Mouse (Mus musculus): ENCODE results near the gene Tmem117. TPM values are rescaled to one million over a fixed set of nuclear protein-coding genes. Genes with fewer than 3 reads are reported as not detected.

Gene Tmem117
- polyA plus RNA-seq, 1 experiment: 4.6 TPM

- TF ChIP-seq CTCF (conservative IDR thresholded peaks at IDR 0.05; ENCODE audit: insufficient read depth, insufficient read length, low read depth, low read length): no peak
- TF ChIP-seq POLR2A (IDR thresholded peaks at IDR 0.05; ENCODE audit: low read depth, low read length): no peak
- no peak overlapping the region for H3K27ac ChIP-seq (ENCODE audit: insufficient read depth, low read depth, low read length)
- no peaks in the 10 kb centered on the region for H3K27me3 ChIP-seq (replicated peaks; ENCODE audit: control insufficient read depth, insufficient read depth, low read length)
- no peak for DNase-seq
- WGBS: 89% methylated on average over 17 of the region's 17 CpGs
- H3K4me1 ChIP-seq (ENCODE audit: control insufficient read depth, insufficient read depth, low read length): no peaks in the 10 kb centered on the region
- no peak overlapping the region for H3K4me3 ChIP-seq (ENCODE audit: insufficient read depth, low read depth, low read length)
- no peaks in the 10 kb centered on the region for H3K36me3 ChIP-seq (ENCODE audit: control insufficient read depth, insufficient read depth, low read length)
These were observed 507.0 kb downstream of the Tmem117 start for GRCm38 (mm10) chr15:95135926-95136609.

GRCm38 (mm10) chr15:95137018-95137810 is 508.2 kb downstream of the Tmem117 start:
- Histone ChIP-seq H3K36me3 (ENCODE audit: control insufficient read depth, insufficient read depth, low read length) (no peaks in the 10 kb centered on the region), H3K4me3 (ENCODE audit: insufficient read depth, low read depth, low read length) (no peak overlapping the region), H3K27ac (ENCODE audit: insufficient read depth, low read depth, low read length) (no peak overlapping the region), H3K4me1 (ENCODE audit: control insufficient read depth, insufficient read depth, low read length) (no peaks in the 10 kb centered on the region), H3K27me3 (replicated peaks; ENCODE audit: control insufficient read depth, insufficient read depth, low read length) (no peaks in the 10 kb centered on the region)
- 86% methylated on average over 10 of the region's 10 CpGs for WGBS
- no peak for TF ChIP-seq CTCF (conservative IDR thresholded peaks at IDR 0.05; ENCODE audit: insufficient read depth, insufficient read length, low read depth, low read length)
- TF ChIP-seq POLR2A (IDR thresholded peaks at IDR 0.05; ENCODE audit: low read depth, low read length): no peak
- no peak for DNase-seq

GRCm38 (mm10) chr15:95138709-95139409 is 509.8 kb downstream of the Tmem117 start:
- H3K27ac ChIP-seq (ENCODE audit: insufficient read depth, low read depth, low read length): no peak overlapping the region
- DNase-seq: no peak
- H3K4me3 ChIP-seq (ENCODE audit: insufficient read depth, low read depth, low read length): no peak overlapping the region
- TF ChIP-seq CTCF (conservative IDR thresholded peaks at IDR 0.05; ENCODE audit: insufficient read depth, insufficient read length, low read depth, low read length) (no peak), POLR2A (IDR thresholded peaks at IDR 0.05; ENCODE audit: low read depth, low read length) (no peak)
- no peaks in the 10 kb centered on the region for H3K4me1 ChIP-seq (ENCODE audit: control insufficient read depth, insufficient read depth, low read length)
- no peaks in the 10 kb centered on the region for H3K27me3 ChIP-seq (replicated peaks; ENCODE audit: control insufficient read depth, insufficient read depth, low read length)
- 66% methylated on average over 12 of the region's 12 CpGs for WGBS
- H3K36me3 ChIP-seq (ENCODE audit: control insufficient read depth, insufficient read depth, low read length): no peaks in the 10 kb centered on the region

GRCm38 (mm10) chr15:95144131-95144530 is 515.1 kb downstream of the Tmem117 start:
- 55% methylated on average over 2 of the region's 2 CpGs for WGBS

GRCm38 (mm10) chr15:95145118-95145517 is 516.1 kb downstream of the Tmem117 start:
- H3K27me3 ChIP-seq (replicated peaks; ENCODE audit: control insufficient read depth, insufficient read depth, low read length): no peaks in the 10 kb centered on the region
- H3K36me3 ChIP-seq (ENCODE audit: control insufficient read depth, insufficient read depth, low read length): no peaks in the 10 kb centered on the region
- no peak for DNase-seq
- TF ChIP-seq CTCF (conservative IDR thresholded peaks at IDR 0.05; ENCODE audit: insufficient read depth, insufficient read length, low read depth, low read length) (no peak), POLR2A (IDR thresholded peaks at IDR 0.05; ENCODE audit: low read depth, low read length) (no peak)
- no peaks in the 10 kb centered on the region for H3K4me1 ChIP-seq (ENCODE audit: control insufficient read depth, insufficient read depth, low read length)
- 91% methylated on average over 2 of the region's 2 CpGs for WGBS
- no peak overlapping the region for H3K4me3 ChIP-seq (ENCODE audit: insufficient read depth, low read depth, low read length)
- H3K27ac ChIP-seq (ENCODE audit: insufficient read depth, low read depth, low read length): no peak overlapping the region

More at GRCm38 (mm10) chr15:95144131-95144530, 515.1 kb downstream of the Tmem117 start:
- H3K4me3 ChIP-seq (ENCODE audit: insufficient read depth, low read depth, low read length): no peak overlapping the region
- H3K27ac ChIP-seq (ENCODE audit: insufficient read depth, low read depth, low read length): no peak overlapping the region
- no peaks in the 10 kb centered on the region for H3K36me3 ChIP-seq (ENCODE audit: control insufficient read depth, insufficient read depth, low read length)
- TF ChIP-seq POLR2A (IDR thresholded peaks at IDR 0.05; ENCODE audit: low read depth, low read length) (no peak), CTCF (conservative IDR thresholded peaks at IDR 0.05; ENCODE audit: insufficient read depth, insufficient read length, low read depth, low read length) (no peak)
- no peaks in the 10 kb centered on the region for H3K27me3 ChIP-seq (replicated peaks; ENCODE audit: control insufficient read depth, insufficient read depth, low read length)
- no peaks in the 10 kb centered on the region for H3K4me1 ChIP-seq (ENCODE audit: control insufficient read depth, insufficient read depth, low read length)
- DNase-seq: no peak

Other genes with a start within 250 kb of the Tmem117 start
- gene Adamts20, start 163.8 kb upstream of the Tmem117 start, polyA plus RNA-seq (2012; rRNA removed): 0.11 and 0.19 TPM in 2 replicates
- gene Pus7l, start 85.7 kb upstream of the Tmem117 start, polyA plus RNA-seq (2012; rRNA removed): 1.7 and 2.1 TPM in 2 replicates
- 5.9 and 9.7 TPM in 2 replicates for gene Irak4, start 85.6 kb upstream of the Tmem117 start, polyA plus RNA-seq (2012; rRNA removed)
- gene Twf1, start 39.3 kb upstream of the Tmem117 start, polyA plus RNA-seq (2012; rRNA removed): 45.0 and 54.2 TPM in 2 replicates